Mouse (Mus musculus) intestine, embryonic 14.5 days (tissue): ENCODE data around the gene Wap. TPM values are rescaled to one million over a fixed set of nuclear protein-coding genes. Genes with fewer than 3 reads are reported as not detected.

Experiments
- ATAC-seq: fragments of 200-750 bp; cut with Nextera tagmentation; replicated peaks from 2 replicates; pipeline ENCODE4 v1.8.0; 2017; ENCODE audit warnings: low read depth, moderate number of reproducible peaks, moderate TSS enrichment, moderate library complexity; ENCODE audit not compliant: low FRiP score, low TSS enrichment
- DNase-seq: peaks from one replicate; pipeline ENCODE4 v3.0.0-alpha.2; 2018; ENCODE audit warnings: low spot score
- H3K27ac ChIP-seq: fragments of 300-500 bp; sonication (generic); 2 replicates; pipeline ENCODE4 v1.5.1; 2014; ENCODE audit warnings: low read depth, mild to moderate bottlenecking, control low read depth
- H3K27me3 ChIP-seq: fragments of 300-500 bp; sonication (generic); replicated peaks from 2 replicates; pipeline ENCODE4 v1.6.1; 2014; ENCODE audit warnings: low read length, control low read depth; ENCODE audit not compliant: control insufficient read depth, insufficient read depth
- H3K36me3 ChIP-seq: fragments of 300-500 bp; sonication (generic); 2 replicates; pipeline ENCODE4 v1.6.1; 2014; ENCODE audit warnings: low read length, control low read depth; ENCODE audit not compliant: control insufficient read depth, insufficient read depth
- H3K4me1 ChIP-seq: fragments of 300-500 bp; sonication (generic); replicated peaks from 2 replicates; pipeline ENCODE4 v1.6.1; 2014; ENCODE audit warnings: low read length, control low read depth, mixed read lengths; ENCODE audit not compliant: control insufficient read depth, insufficient read depth
- H3K4me2 ChIP-seq: fragments of 300-500 bp; sonication (generic); 2 replicates; pipeline ENCODE4 v1.6.1; 2014; ENCODE audit warnings: low read length
- H3K4me3 ChIP-seq: fragments of 300-500 bp; sonication (generic); 2 replicates; pipeline ENCODE4 v1.5.1; 2014; ENCODE audit warnings: low read depth, low read length, control low read depth, mixed read lengths
- H3K9ac ChIP-seq: fragments of 300-500 bp; sonication (generic); 2 replicates; pipeline ENCODE4 v1.6.1; 2014; ENCODE audit warnings: mild to moderate bottlenecking, low read length
- H3K9me3 ChIP-seq: fragments of 300-500 bp; sonication (generic); 2 replicates; pipeline ENCODE4 v1.6.1; 2016; ENCODE audit warnings: low read length, control low read depth; ENCODE audit not compliant: control insufficient read depth
- WGBS: fragments of 180-500 bp; shearing (Covaris S2); extraction: QIAGEN DNeasy Blood & Tissue Kit; methylation state at CpG from one replicate; pipeline ENCODE4 v1.1.7; 2014; 5-methylcytosine and 5-hydroxymethylcytosine counted together
- polyA plus RNA-seq: library from polyadenylated mRNA; unstranded; fragments of >200 nt; fragmentation: Nextera tagmentation; extraction: Ambion mirVana; gene quantifications from 2 replicates; pipeline ENCODE4 v1.2.1, GENCODE M21; 2014

Gene Wap
- polyA plus RNA-seq, 1 experiment from 2014 or later, result not detected

DNA sequence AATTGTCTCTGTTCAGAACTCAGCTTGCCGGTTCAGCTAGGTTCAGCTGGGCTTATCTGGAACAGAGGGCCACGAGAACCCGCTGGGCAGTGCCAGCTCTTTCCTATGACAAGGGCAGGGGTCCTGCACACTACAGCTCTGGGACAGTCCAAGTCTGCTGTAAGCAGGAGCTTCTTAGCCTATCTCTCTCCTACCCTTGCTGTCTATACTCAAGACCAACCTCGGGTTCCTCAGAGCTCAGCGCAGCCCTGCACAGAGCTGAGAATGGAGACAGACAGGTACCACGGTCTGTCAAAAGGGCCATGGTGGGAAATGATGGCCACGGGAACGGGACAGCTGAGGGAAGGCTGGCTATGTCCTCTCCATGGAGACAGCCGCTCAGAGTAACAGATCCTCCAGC lies 35.2 kb downstream of the Wap start:
- Histone ChIP-seq H3K27ac (no peak overlapping the region), H3K9ac (no peak overlapping the region), H3K27me3 (peaks cover 34% of the 10 kb centered on the region), H3K4me3 (no peak overlapping the region), H3K36me3 (peaks cover 3% of the 10 kb centered on the region; the same call in 1 of the 2 replicates), H3K4me2 (no peak overlapping the region), H3K9me3 (no peaks in the 10 kb centered on the region), H3K4me1 (peaks cover 39% of the 10 kb centered on the region)
- no peak for DNase-seq
- no peak for ATAC-seq
- 72% methylated on average over 9 of the region's 9 CpGs for WGBS

DNA sequence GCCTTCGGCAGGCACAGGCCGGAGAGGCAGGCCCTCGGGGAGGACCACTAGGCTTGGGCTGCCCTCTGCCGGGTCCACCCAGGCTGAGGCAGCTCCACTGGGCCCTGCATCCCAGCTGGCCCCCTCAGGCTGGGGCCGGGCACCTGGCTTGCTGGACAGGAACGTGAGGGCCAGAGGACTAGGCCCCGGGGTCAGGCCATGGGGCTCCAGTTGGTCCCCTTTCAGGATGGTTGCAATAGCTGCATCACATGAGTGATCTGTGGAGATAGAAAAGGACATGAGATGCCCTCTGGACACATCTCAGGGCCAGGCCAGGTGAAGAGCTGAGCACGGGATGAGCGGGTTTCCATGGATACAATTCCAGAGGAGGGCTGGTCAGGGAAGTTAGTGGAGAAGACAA lies 35.8 kb downstream of the Wap start:
- Histone ChIP-seq H3K9me3 (no peaks in the 10 kb centered on the region), H3K27ac (no peak overlapping the region), H3K27me3 (peaks cover 34% of the 10 kb centered on the region), H3K36me3 (peaks cover 9% of the 10 kb centered on the region), H3K4me3 (no peak overlapping the region), H3K4me1 (peaks cover 40% of the 10 kb centered on the region), H3K9ac (no peak overlapping the region), H3K4me2 (no peak overlapping the region)
- ATAC-seq (no peak), DNase-seq (no peak)
- WGBS, result 76% methylated on average over 9 of the region's 9 CpGs

- peaks cover 30% of the 10 kb centered on the region for H3K27me3 ChIP-seq
- peaks cover 17% of the 10 kb centered on the region for H3K36me3 ChIP-seq
- ATAC-seq, result no peak
- H3K4me2 ChIP-seq, result no peak overlapping the region
- DNase-seq, result no peak
- H3K9ac ChIP-seq, result no peak overlapping the region
- no peak overlapping the region for H3K4me3 ChIP-seq
- no peak overlapping the region for H3K27ac ChIP-seq
- WGBS, result 65% methylated on average over 20 of the region's 20 CpGs
- H3K4me1 ChIP-seq, result peaks cover 40% of the 10 kb centered on the region
- no peaks in the 10 kb centered on the region for H3K9me3 ChIP-seq
Measured at GRCm38 (mm10) chr11:6601649-6602480, 36.6 kb downstream of the Wap start.

DNA sequence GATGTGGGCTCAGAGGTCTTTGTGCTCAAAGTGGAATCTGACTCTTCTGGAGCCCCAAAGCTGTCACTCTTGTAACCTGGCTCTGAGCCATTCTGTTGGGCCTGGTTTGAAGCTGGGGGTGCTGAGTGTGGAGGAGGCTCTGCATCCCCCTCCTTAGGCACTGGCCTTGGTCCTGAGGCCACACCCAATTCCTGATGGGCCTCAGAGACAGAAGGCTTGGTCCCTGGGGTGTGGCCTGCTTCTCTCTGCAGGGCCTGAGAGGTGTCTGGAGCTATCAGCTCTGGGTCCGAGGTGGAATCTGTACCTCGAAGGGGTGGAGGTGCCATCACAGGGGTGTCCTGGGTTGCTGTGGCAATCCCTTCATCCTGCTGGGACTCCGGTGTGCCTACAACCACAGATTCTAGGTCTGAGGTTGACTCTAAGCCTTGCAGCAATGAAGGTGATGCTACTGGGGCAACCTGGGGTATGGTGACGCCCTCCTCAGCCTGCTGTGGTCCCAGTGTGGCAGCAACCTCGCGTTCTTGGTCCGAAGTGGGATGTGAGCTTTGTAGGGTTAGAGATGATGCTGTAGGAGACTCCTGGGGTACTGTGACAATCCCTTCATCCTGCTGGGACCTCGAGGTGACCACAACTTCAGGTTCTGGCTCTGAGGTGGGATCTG lies 38.0 kb downstream of the Wap start:
- H3K4me1 ChIP-seq, result peaks cover 35% of the 10 kb centered on the region
- H3K9ac ChIP-seq, result no peak overlapping the region
- no peak overlapping the region for H3K4me3 ChIP-seq
- WGBS, result 81% methylated on average over 8 of the region's 8 CpGs
- ATAC-seq (no peak), DNase-seq (no peak)
- peaks cover 17% of the 10 kb centered on the region; the same call in 1 of the 2 replicates for H3K27me3 ChIP-seq
- no peak overlapping the region for H3K4me2 ChIP-seq
- H3K27ac ChIP-seq, result no peak overlapping the region
- no peaks in the 10 kb centered on the region for H3K9me3 ChIP-seq
- peaks cover 31% of the 10 kb centered on the region for H3K36me3 ChIP-seq

GRCm38 (mm10) chr11:6599831-6600230 lies 38.6 kb downstream of the Wap start:
- ATAC-seq (no peak), DNase-seq (no peak)
- 88% methylated on average over 6 of the region's 6 CpGs for WGBS
- peaks cover 11% of the 10 kb centered on the region; the same call in 1 of the 2 replicates for H3K27me3 ChIP-seq
- H3K4me1 ChIP-seq, result peaks cover 29% of the 10 kb centered on the region
- no peak overlapping the region for H3K9ac ChIP-seq
- no peak overlapping the region for H3K4me2 ChIP-seq
- H3K27ac ChIP-seq, result no peak overlapping the region
- H3K36me3 ChIP-seq, result peaks cover 37% of the 10 kb centered on the region
- H3K4me3 ChIP-seq, result no peak overlapping the region
- no peaks in the 10 kb centered on the region for H3K9me3 ChIP-seq

GRCm38 (mm10) chr11:6599011-6599681 lies 39.3 kb downstream of the Wap start:
- DNase-seq (no peak), ATAC-seq (no peak)
- Histone ChIP-seq H3K27ac (no peak overlapping the region), H3K9me3 (no peaks in the 10 kb centered on the region), H3K4me1 (peaks cover 23% of the 10 kb centered on the region), H3K4me2 (no peak overlapping the region), H3K9ac (no peak overlapping the region), H3K4me3 (no peak overlapping the region), H3K36me3 (peaks cover 44% of the 10 kb centered on the region), H3K27me3 (0 out of 2 replicates have a peak, but pooled peaks cover 5% of the 10 kb centered on the region)
- WGBS, result 22% methylated on average over 27 of the region's 27 CpGs

- H3K36me3 ChIP-seq, result peaks cover 52% of the 10 kb centered on the region
- DNase-seq (no peak), ATAC-seq (no peak)
- H3K27ac ChIP-seq, result no peak overlapping the region
- peaks cover 15% of the 10 kb centered on the region for H3K4me1 ChIP-seq
- WGBS, result 52% methylated on average over 19 of the region's 19 CpGs
- no peak overlapping the region for H3K9ac ChIP-seq
- no peak overlapping the region for H3K4me2 ChIP-seq
- no peaks in the 10 kb centered on the region for H3K9me3 ChIP-seq
- no peak overlapping the region for H3K4me3 ChIP-seq
- H3K27me3 ChIP-seq, result no peaks in the 10 kb centered on the region
Measured at GRCm38 (mm10) chr11:6598191-6598889, 40.1 kb downstream of the Wap start.

DNA sequence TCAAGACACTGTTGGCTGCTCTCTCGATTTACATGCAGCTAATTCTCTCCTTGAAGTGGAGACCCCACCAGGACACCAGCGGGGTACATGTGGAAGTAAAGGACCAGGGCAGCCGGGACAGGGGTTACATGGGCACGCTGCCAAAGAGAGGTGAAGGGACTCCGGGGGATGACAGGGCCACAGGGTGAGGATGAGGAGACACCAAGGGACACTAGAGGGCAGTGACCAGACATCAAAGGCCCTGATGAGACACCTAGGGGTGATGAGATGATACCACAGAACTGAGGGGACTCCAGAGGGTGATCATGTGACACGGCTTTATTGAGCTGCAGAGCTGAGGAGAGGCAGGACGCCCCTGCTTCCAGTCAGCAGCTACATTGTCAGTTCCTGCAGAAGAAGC lies 40.9 kb downstream of the Wap start:
- no peak overlapping the region for H3K9ac ChIP-seq
- no peak overlapping the region for H3K27ac ChIP-seq
- ATAC-seq, result no peak
- no peak for DNase-seq
- peaks cover 60% of the 10 kb centered on the region for H3K36me3 ChIP-seq
- H3K4me3 ChIP-seq, result no peak overlapping the region
- H3K9me3 ChIP-seq, result no peaks in the 10 kb centered on the region
- H3K27me3 ChIP-seq, result no peaks in the 10 kb centered on the region
- WGBS, result 70% methylated on average over 7 of the region's 7 CpGs
- peaks cover 14% of the 10 kb centered on the region for H3K4me1 ChIP-seq
- H3K4me2 ChIP-seq, result no peak overlapping the region
